Mouse (Mus musculus) thymus, adult 2 months (tissue): ENCODE measurements at regions not wholly inside any gene's neighbourhood (a gene's known extent, or its start where the extent isn't known, plus 50 kb on each side); places are given as distances from the start of the nearest gene placed in this dataset.

ENCODE experiments used
- CTCF ChIP-seq: fragments of 200-500 bp; IDR thresholded peaks from 2 replicates; pipeline ENCODE4 v1.5.1; 2012; ENCODE audit warnings: mild to moderate bottlenecking, control low read depth, low read length, moderate library complexity, borderline replicate concordance; ENCODE audit not compliant: control insufficient read depth, poor library complexity, insufficient read depth; ENCODE audit errors: extremely low read depth
- POLR2A ChIP-seq: fragments of 200-500 bp; IDR thresholded peaks from 2 replicates; pipeline ENCODE4 v1.6.1; 2012; ENCODE audit warnings: mild to moderate bottlenecking, low read length, control low read depth, moderate library complexity; ENCODE audit not compliant: control insufficient read depth, poor library complexity, insufficient read depth; ENCODE audit errors: extremely low read depth

DNA sequence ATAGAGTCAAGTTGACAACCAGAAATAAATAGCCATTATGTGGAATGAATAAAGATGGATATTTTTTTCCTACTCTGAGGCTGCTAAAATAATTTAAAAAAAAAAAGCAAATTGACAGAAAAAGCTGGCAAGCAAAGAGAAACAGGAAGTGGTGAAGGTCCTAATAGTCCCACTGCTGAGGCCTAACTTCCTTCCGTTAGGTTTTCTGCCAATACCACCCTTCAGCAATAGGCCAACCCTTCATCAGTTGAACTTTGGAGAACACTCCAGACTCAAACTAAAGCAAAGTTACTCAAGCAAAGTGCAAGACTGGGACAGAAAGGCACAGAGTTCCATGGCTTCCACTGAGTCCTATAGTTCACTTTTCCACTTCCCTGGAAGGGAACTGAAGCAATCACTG, 316.4 kb downstream of the Prdm13 start:
- TF ChIP-seq POLR2A (no peak), CTCF (no peak)
